ENCODE assay signal across 13 mouse cellular contexts in genomic region chr2:160871310-160871709, GRCm38 (mm10). TPM values are rescaled to one million over a fixed set of nuclear protein-coding genes. Genes with fewer than 3 reads are reported as not detected.
DNase-seq lines count a peak whose midpoint lies in the region; ATAC-seq and TF ChIP-seq lines count a peak whose summit lies in the region.
"Had no signal": no experiment of that assay in that cellular context is flagged by ENCODE, and none has a peak within 500 bp of the region (broad histone marks: within the 10 kb centered on the region; RNA-seq: fewer than 3 reads in every experiment).

No protein-coding gene starts in this region.

- H3K9me3 ChIP-seq in stomach, embryonic 15.5 days, result no peaks in the 10 kb centered on the region
- no peaks in the 10 kb centered on the region for H3K9me3 ChIP-seq in stomach, postnatal 0 days (ENCODE audit: control insufficient read depth, low read length)
- H3K9me3 ChIP-seq in hindbrain, postnatal 0 days (ENCODE audit: low read length), result no peaks in the 10 kb centered on the region
- H3K9me3 ChIP-seq in neural tube, embryonic 15.5 days (replicated peaks), result no peaks in the 10 kb centered on the region
- H3K9me3 ChIP-seq: G1E; heart, embryonic 15.5 days had no signal

- no peak for TF ChIP-seq EP300 in stomach, postnatal 0 days (optimal IDR thresholded peaks at IDR 0.05)

- H3K27ac ChIP-seq in stomach, embryonic 15.5 days, result no peak overlapping the region
- H3K27ac ChIP-seq in stomach, postnatal 0 days (replicated peaks), result no peak overlapping the region
- no peak overlapping the region for H3K27ac ChIP-seq in hindbrain, postnatal 0 days
- H3K27ac ChIP-seq in neural tube, embryonic 15.5 days (replicated peaks), result no peak overlapping the region
- H3K27ac ChIP-seq: macrophage had no signal

- no peaks in the 10 kb centered on the region for H3K27me3 ChIP-seq in stomach, embryonic 15.5 days (replicated peaks)
- H3K27me3 ChIP-seq in stomach, postnatal 0 days (ENCODE audit: control insufficient read depth, insufficient read depth, low read length), result no peaks in the 10 kb centered on the region
- H3K27me3 ChIP-seq in hindbrain, postnatal 0 days (ENCODE audit: insufficient read depth, low read length), result no peaks in the 10 kb centered on the region
- H3K27me3 ChIP-seq in neural tube, embryonic 15.5 days (replicated peaks), result no peaks in the 10 kb centered on the region
- H3K27me3 ChIP-seq: heart, embryonic 15.5 days had no signal

- H3K9ac ChIP-seq in stomach, embryonic 15.5 days, result no peak overlapping the region
- no peak overlapping the region for H3K9ac ChIP-seq in stomach, postnatal 0 days (ENCODE audit: low read length)
- no peak overlapping the region for H3K9ac ChIP-seq in hindbrain, postnatal 0 days (replicated peaks; ENCODE audit: low read length)
- H3K9ac ChIP-seq in neural tube, embryonic 15.5 days (replicated peaks), result no peak overlapping the region

- TF ChIP-seq CTCF in stomach, postnatal 0 days (IDR thresholded peaks at IDR 0.05; ENCODE audit: low read depth), result no peak
- no peak for TF ChIP-seq CTCF in hindbrain, postnatal 0 days (IDR thresholded peaks at IDR 0.05; ENCODE audit: low read depth)

- H3K4me3 ChIP-seq in stomach, embryonic 15.5 days (replicated peaks), result no peak overlapping the region
- H3K4me3 ChIP-seq in stomach, postnatal 0 days (ENCODE audit: low read depth, low read length), result no peak overlapping the region
- H3K4me3 ChIP-seq in hindbrain, postnatal 0 days (ENCODE audit: low read length), result peak overlapping the region; percentile 25
- H3K4me3 ChIP-seq in neural tube, embryonic 15.5 days (replicated peaks), result peak overlapping the region; percentile 22

- no peak for ATAC-seq in stomach, embryonic 15.5 days (ENCODE audit: insufficient read depth, low FRiP score, low read depth)
- no peak for ATAC-seq in stomach, postnatal 0 days (ENCODE audit: low FRiP score, low TSS enrichment)
- ATAC-seq in hindbrain, postnatal 0 days, result no peak
- no peak for ATAC-seq in neural tube, embryonic 15.5 days (ENCODE audit: low FRiP score)

- no peaks in the 10 kb centered on the region for H3K36me3 ChIP-seq in stomach, embryonic 15.5 days
- H3K36me3 ChIP-seq in stomach, postnatal 0 days (ENCODE audit: control insufficient read depth, insufficient read depth, low read length), result no peaks in the 10 kb centered on the region
- no peaks in the 10 kb centered on the region for H3K36me3 ChIP-seq in hindbrain, postnatal 0 days (ENCODE audit: insufficient read depth, low read length)
- H3K36me3 ChIP-seq in neural tube, embryonic 15.5 days, result no peaks in the 10 kb centered on the region
- H3K36me3 ChIP-seq: G1E; heart, embryonic 15.5 days had no signal

- peak; percentile 75 for DNase-seq in kidney, adult 9 months
- no peak for DNase-seq in kidney, adult 11 months
- DNase-seq in stomach, postnatal 0 days (ENCODE audit: low spot score), result no peak
- no peak for DNase-seq in hindbrain, postnatal 0 days (ENCODE audit: low spot score)
- DNase-seq in left cerebral cortex, postnatal 4 days, result no peak
- DNase-seq: adrenal gland, adult 2 months; cerebellum, adult 9-11 months; layer of hippocampus, adult 9-11 months had no signal

- intact Hi-C loops in left cerebral cortex, postnatal 4 days (cut with DNase I), result loop anchor here (10.0 kb wide), 1 partner anchor 107 kb away; no protein-coding TSS in a partner anchor

- WGBS in stomach, embryonic 15.5 days, result 84% methylated on average over 3 of the region's 3 CpGs
- 77% methylated on average over 3 of the region's 3 CpGs for WGBS in stomach, postnatal 0 days
- 62% methylated on average over 3 of the region's 3 CpGs for WGBS in hindbrain, postnatal 0 days
- WGBS in neural tube, embryonic 15.5 days, result 82% methylated on average over 3 of the region's 3 CpGs

- H3K4me2 ChIP-seq in stomach, embryonic 15.5 days, result peak overlapping the region; percentile 27
- H3K4me2 ChIP-seq in stomach, postnatal 0 days (replicated peaks; ENCODE audit: low read depth), result no peak overlapping the region
- peak overlapping the region; percentile 57 for H3K4me2 ChIP-seq in hindbrain, postnatal 0 days (ENCODE audit: low read depth, low read length)
- peak overlapping the region; percentile 47 for H3K4me2 ChIP-seq in neural tube, embryonic 15.5 days

- H3K4me1 ChIP-seq in stomach, embryonic 15.5 days, result 0 out of 2 replicates have a peak, but pooled peaks cover 3% of the 10 kb centered on the region
- H3K4me1 ChIP-seq in stomach, postnatal 0 days (replicated peaks; ENCODE audit: control insufficient read depth, insufficient read depth), result no peaks in the 10 kb centered on the region
- 0 out of 2 replicates have a peak, but pooled peaks cover 6% of the 10 kb centered on the region for H3K4me1 ChIP-seq in hindbrain, postnatal 0 days (ENCODE audit: insufficient read depth, low read length)
- peaks cover 20% of the 10 kb centered on the region for H3K4me1 ChIP-seq in neural tube, embryonic 15.5 days

RNA-seq across cellular contexts. Expression of gene Zhx3, which starts 1.5 kb away (rescaled TPM):
- 8.9 and 10.8 TPM in 2 replicates for polyA plus RNA-seq in stomach, embryonic 15.5 days (2015; fragmentation: Nextera tagmentation; extraction: Ambion mirVana)
- 4.0 and 4.5 TPM in 2 replicates for polyA plus RNA-seq in stomach, postnatal 0 days (2015; fragmentation: Nextera tagmentation; extraction: Ambion mirVana)
- total RNA-seq in hindbrain, postnatal 0 days (2014; rRNA removed), result 42.5 and 53.0 TPM in 2 replicates
- polyA plus RNA-seq in hindbrain, postnatal 0 days (2015; fragmentation: Nextera tagmentation; extraction: Ambion mirVana), result 17.2 and 18.9 TPM in 2 replicates
- 17.6 and 17.9 TPM in 2 replicates for polyA plus RNA-seq in neural tube, embryonic 15.5 days (2015; fragmentation: Nextera tagmentation; extraction: Ambion mirVana)
- total RNA-seq in left cerebral cortex, postnatal 4 days (2021), result 10 to 100 TPM; 68.2 to 68.4 TPM

RNA-seq across cellular contexts. Expression of gene Lpin3, which starts 9.2 kb away (rescaled TPM):
- polyA plus RNA-seq in stomach, embryonic 15.5 days (2015; fragmentation: Nextera tagmentation; extraction: Ambion mirVana), result 8.2 and 9.3 TPM in 2 replicates
- polyA plus RNA-seq in stomach, postnatal 0 days (2015; fragmentation: Nextera tagmentation; extraction: Ambion mirVana), result 19.4 and 22.0 TPM in 2 replicates
- total RNA-seq in hindbrain, postnatal 0 days (2014; rRNA removed), result 1.4 and 1.9 TPM in 2 replicates
- 0.60 and 0.79 TPM in 2 replicates for polyA plus RNA-seq in hindbrain, postnatal 0 days (2015; fragmentation: Nextera tagmentation; extraction: Ambion mirVana)
- 0.72 and 1.6 TPM in 2 replicates for polyA plus RNA-seq in neural tube, embryonic 15.5 days (2015; fragmentation: Nextera tagmentation; extraction: Ambion mirVana)
- under 1 TPM; 0.16 to 0.36 TPM for total RNA-seq in left cerebral cortex, postnatal 4 days (2021)
- polyA plus RNA-seq: macrophage had no signal

RNA-seq across cellular contexts. Expression of gene Emilin3, which starts 40.8 kb away (rescaled TPM):
- polyA plus RNA-seq in stomach, embryonic 15.5 days (2015; fragmentation: Nextera tagmentation; extraction: Ambion mirVana), result 28.0 and 34.6 TPM in 2 replicates
- 7.2 and 8.5 TPM in 2 replicates for polyA plus RNA-seq in stomach, postnatal 0 days (2015; fragmentation: Nextera tagmentation; extraction: Ambion mirVana)
- total RNA-seq in hindbrain, postnatal 0 days (2014; rRNA removed), result 2.0 and 3.1 TPM in 2 replicates
- polyA plus RNA-seq in hindbrain, postnatal 0 days (2015; fragmentation: Nextera tagmentation; extraction: Ambion mirVana), result 0.39 and 0.54 TPM in 2 replicates
- polyA plus RNA-seq in neural tube, embryonic 15.5 days (2015; fragmentation: Nextera tagmentation; extraction: Ambion mirVana), result 1.3 and 6.5 TPM in 2 replicates
- total RNA-seq in left cerebral cortex, postnatal 4 days (2021), result under 1 TPM; 0.20 to 0.26 TPM
- total RNA-seq: adrenal gland, adult 2 months had no signal
- polyA plus RNA-seq: G1E, macrophage had no signal

Comparison
In these comparisons a context has a peak if more than half of its experiments do, and no peak if none do; other contexts are left out.
1. H3K4me3 ChIP-seq: peak in hindbrain, postnatal 0 days (single experiment) and neural tube, embryonic 15.5 days (single experiment); none in stomach, embryonic 15.5 days (single experiment) and stomach, postnatal 0 days (single experiment).